Mouse (Mus musculus) fibroblast of lung, adult 2 months (primary cell): Measurements from ENCODE around the gene Sik1.
A peak's percentile ranks its signal among the peaks of the same experiment; 100 is the strongest.
"Not testable (repeated sequence)": the region's sequence is repeated elsewhere in the genome, so short reads cannot be mapped to it uniquely, and the experiment has no call there.

Experiments
- DNase-seq: peaks from one replicate; pipeline ENCODE4 v3.0.0-alpha.2; 2011; ENCODE audit warnings: low read depth

Gene Sik1

GRCm38 (mm10) chr17:31855597-31856518 is at the start of gene Sik1:
Sik1 (minus strand) TSS chr17:31855804.
- peak; percentile 77 for DNase-seq

GRCm38 (mm10) chr17:31905201-31905790 is 49.7 kb upstream of the Sik1 start:
- no peak for DNase-seq

GRCm38 (mm10) chr17:31904036-31904435 is 48.4 kb upstream of the Sik1 start:
- no peak for DNase-seq

GRCm38 (mm10) chr17:31902630-31903198 is 47.1 kb upstream of the Sik1 start:
- DNase-seq: no peak

GRCm38 (mm10) chr17:31901461-31902204 is 46.0 kb upstream of the Sik1 start:
- no peak for DNase-seq

GRCm38 (mm10) chr17:31898941-31899340 is 43.3 kb upstream of the Sik1 start:
- DNase-seq: no peak

GRCm38 (mm10) chr17:31897186-31897793 is 41.7 kb upstream of the Sik1 start:
- DNase-seq: peak; percentile 60

- no peak for DNase-seq
Measured at GRCm38 (mm10) chr17:31896751-31897150, 41.1 kb upstream of the Sik1 start.

- no peak for DNase-seq
Measured at GRCm38 (mm10) chr17:31896311-31896710, 40.7 kb upstream of the Sik1 start.

- no peak for DNase-seq
Measured at GRCm38 (mm10) chr17:31893371-31894060, 37.9 kb upstream of the Sik1 start.

GRCm38 (mm10) chr17:31892750-31893149 is 37.1 kb upstream of the Sik1 start:
- peak; percentile 94 for DNase-seq

GRCm38 (mm10) chr17:31891858-31892257 is 36.3 kb upstream of the Sik1 start:
- no peak for DNase-seq

GRCm38 (mm10) chr17:31890311-31890951 is 34.8 kb upstream of the Sik1 start:
- no peak for DNase-seq

GRCm38 (mm10) chr17:31889446-31890201 is 34.0 kb upstream of the Sik1 start:
- no peak for DNase-seq

- no peak for DNase-seq
Measured at GRCm38 (mm10) chr17:31888540-31888939, 32.9 kb upstream of the Sik1 start.

- not testable (repeated sequence) for DNase-seq
Measured at GRCm38 (mm10) chr17:31884676-31885075, 29.1 kb upstream of the Sik1 start.

- no peak for DNase-seq
Measured at GRCm38 (mm10) chr17:31879406-31879805, 23.8 kb upstream of the Sik1 start.

- DNase-seq: no peak
Measured at GRCm38 (mm10) chr17:31877650-31878141, 22.1 kb upstream of the Sik1 start.

- no peak for DNase-seq
Measured at GRCm38 (mm10) chr17:31877181-31877581, 21.6 kb upstream of the Sik1 start.

GRCm38 (mm10) chr17:31876775-31877174 is 21.2 kb upstream of the Sik1 start:
- DNase-seq: no peak
